Mouse (Mus musculus) liver, embryonic 11.5 days (tissue): ENCODE results near the gene Gfpt2. TPM values are rescaled to one million over a fixed set of nuclear protein-coding genes. Genes with fewer than 3 reads are reported as not detected.

Source experiments
- ATAC-seq: fragments of 200-750 bp; cut with Nextera tagmentation; replicated peaks from 2 replicates; pipeline ENCODE4 v1.8.0; 2017; ENCODE audit warnings: moderate number of reproducible peaks, mild to moderate bottlenecking, moderate TSS enrichment, moderate library complexity; ENCODE audit not compliant: low FRiP score
- DNase-seq: peaks from one replicate; pipeline ENCODE4 v3.0.0-alpha.2; 2017; ENCODE audit warnings: low spot score
- H3K27ac ChIP-seq: fragments of 300-500 bp; sonication (generic); 2 replicates; pipeline ENCODE4 v1.5.1; 2014; ENCODE audit warnings: mild to moderate bottlenecking, low read depth, low read length, control low read depth
- H3K27me3 ChIP-seq: fragments of 300-500 bp; sonication (generic); replicated peaks from 2 replicates; pipeline ENCODE4 v1.6.1; 2014; ENCODE audit warnings: low read length, mixed read lengths; ENCODE audit not compliant: control insufficient read depth, insufficient read depth
- H3K36me3 ChIP-seq: fragments of 300-500 bp; sonication (generic); 2 replicates; pipeline ENCODE4 v1.6.1; 2014; ENCODE audit warnings: mild to moderate bottlenecking, low read length, moderate library complexity, mixed read lengths; ENCODE audit not compliant: control insufficient read depth, insufficient read depth
- H3K4me1 ChIP-seq: fragments of 300-500 bp; sonication (generic); replicated peaks from 2 replicates; pipeline ENCODE4 v1.6.1; 2014; ENCODE audit warnings: low read length, mixed read lengths; ENCODE audit not compliant: control insufficient read depth, insufficient read depth
- H3K4me2 ChIP-seq: fragments of 300-500 bp; sonication (generic); 2 replicates; pipeline ENCODE4 v1.6.1; 2014; ENCODE audit warnings: mild to moderate bottlenecking, control low read depth, moderate library complexity
- H3K4me3 ChIP-seq: fragments of 300-500 bp; sonication (generic); 2 replicates; pipeline ENCODE4 v1.5.1; 2014; ENCODE audit warnings: low read depth, low read length, control low read depth
- H3K9ac ChIP-seq: fragments of 300-500 bp; sonication (generic); 2 replicates; pipeline ENCODE4 v1.6.1; 2014; ENCODE audit warnings: low read depth, low read length, control low read depth
- H3K9me3 ChIP-seq: fragments of 300-500 bp; sonication (generic); 2 replicates; pipeline ENCODE4 v1.6.1; 2016; ENCODE audit warnings: low read length, inconsistent platforms, mixed read lengths; ENCODE audit not compliant: control insufficient read depth
- WGBS: fragments of 180-500 bp; shearing (Covaris S2); extraction: QIAGEN DNeasy Blood & Tissue Kit; methylation state at CpG from one replicate; pipeline ENCODE4 v1.1.7; 2014; 5-methylcytosine and 5-hydroxymethylcytosine counted together
- polyA plus RNA-seq: library from polyadenylated mRNA; unstranded; fragments of >200 nt; fragmentation: Nextera tagmentation; extraction: Ambion mirVana; gene quantifications from 2 replicates; pipeline ENCODE4 v1.2.1, GENCODE M21; 2014

The Gfpt2 gene
- polyA plus RNA-seq, 1 experiment from 2014 or later: 6.2 TPM

DNA sequence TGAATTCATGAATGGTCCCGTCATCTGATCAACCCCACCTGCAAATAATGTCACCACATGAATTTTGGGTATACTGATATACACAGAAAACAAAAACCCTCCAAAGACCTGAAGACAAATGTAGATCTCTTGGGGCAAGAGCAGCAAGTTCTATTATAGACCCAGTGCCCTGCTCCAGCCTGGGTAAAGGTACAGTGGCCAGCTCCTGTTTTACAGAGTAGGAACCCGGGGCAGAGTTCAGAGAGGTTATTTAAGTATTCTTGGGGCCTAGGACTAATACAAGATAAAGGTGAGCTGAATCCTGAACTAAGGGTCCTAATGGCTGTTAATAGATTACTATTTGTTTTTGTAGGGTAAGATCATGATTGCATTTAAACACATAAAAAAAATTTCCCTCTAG lies 27.6 kb downstream of the Gfpt2 start:
- Histone ChIP-seq H3K9ac (no peak overlapping the region), H3K27ac (no peak overlapping the region), H3K4me3 (no peak overlapping the region), H3K27me3 (no peaks in the 10 kb centered on the region), H3K36me3 (no peaks in the 10 kb centered on the region), H3K4me2 (no peak overlapping the region), H3K4me1 (peaks cover 6% of the 10 kb centered on the region), H3K9me3 (no peaks in the 10 kb centered on the region)
- ATAC-seq (no peak), DNase-seq (no peak)
- WGBS: 89% methylated on average over 2 of the region's 2 CpGs

DNA sequence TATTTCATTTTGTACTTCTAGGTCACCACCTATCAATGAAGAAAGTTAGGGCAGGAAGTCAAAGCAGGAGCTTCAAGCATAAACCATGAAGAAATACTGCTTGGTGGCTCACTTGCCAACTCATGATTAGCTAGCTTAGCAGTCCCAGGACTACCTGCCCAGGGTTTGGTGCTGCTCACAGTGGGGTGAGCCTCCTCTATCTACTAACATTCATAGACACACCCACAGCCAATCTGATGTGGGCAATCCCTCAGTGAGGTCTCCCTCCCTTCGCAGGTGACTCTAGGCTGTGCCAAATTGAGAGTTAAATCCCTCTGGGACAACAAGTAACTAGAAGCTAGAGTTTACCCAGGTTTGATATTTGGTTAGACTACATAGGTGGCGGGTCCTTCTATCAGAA lies 28.4 kb downstream of the Gfpt2 start:
- WGBS: 75% methylated on average over 2 of the region's 2 CpGs
- no peak overlapping the region for H3K4me2 ChIP-seq
- H3K4me1 ChIP-seq: peaks cover 7% of the 10 kb centered on the region
- no peak overlapping the region for H3K4me3 ChIP-seq
- no peaks in the 10 kb centered on the region for H3K27me3 ChIP-seq
- no peak for DNase-seq
- no peak overlapping the region for H3K27ac ChIP-seq
- peak; percentile 81 for ATAC-seq
- H3K9me3 ChIP-seq: no peaks in the 10 kb centered on the region
- no peak overlapping the region for H3K9ac ChIP-seq
- no peaks in the 10 kb centered on the region for H3K36me3 ChIP-seq

DNA sequence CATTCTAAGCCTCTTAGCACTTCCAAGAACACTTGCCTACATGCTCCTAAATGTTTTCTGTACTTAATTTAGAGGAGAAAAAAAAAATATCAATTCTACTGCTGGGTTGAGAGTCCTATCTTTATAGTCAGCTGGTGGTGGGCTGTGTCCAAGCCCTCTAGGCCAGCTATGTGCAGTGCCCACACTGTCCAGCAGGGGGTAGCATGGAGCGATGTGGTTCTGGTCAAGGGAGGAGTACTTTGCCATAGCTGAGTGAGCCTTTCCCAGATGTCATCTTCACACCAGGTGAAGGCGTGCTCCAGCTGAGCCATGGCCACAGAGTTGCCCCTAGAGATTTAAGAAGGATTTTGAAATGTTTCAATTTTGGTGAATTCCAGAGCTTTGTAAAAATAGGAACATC lies 30.9 kb downstream of the Gfpt2 start:
- Histone ChIP-seq H3K9me3 (no peaks in the 10 kb centered on the region), H3K36me3 (no peaks in the 10 kb centered on the region), H3K9ac (no peak overlapping the region), H3K4me3 (no peak overlapping the region), H3K4me2 (no peak overlapping the region), H3K4me1 (peaks cover 7% of the 10 kb centered on the region), H3K27me3 (no peaks in the 10 kb centered on the region), H3K27ac (no peak overlapping the region)
- 31% methylated on average over 2 of the region's 2 CpGs for WGBS
- peak; percentile 66 for DNase-seq
- ATAC-seq: 0 out of 2 replicates have a peak, but pooled peaks have one; percentile 41

DNA sequence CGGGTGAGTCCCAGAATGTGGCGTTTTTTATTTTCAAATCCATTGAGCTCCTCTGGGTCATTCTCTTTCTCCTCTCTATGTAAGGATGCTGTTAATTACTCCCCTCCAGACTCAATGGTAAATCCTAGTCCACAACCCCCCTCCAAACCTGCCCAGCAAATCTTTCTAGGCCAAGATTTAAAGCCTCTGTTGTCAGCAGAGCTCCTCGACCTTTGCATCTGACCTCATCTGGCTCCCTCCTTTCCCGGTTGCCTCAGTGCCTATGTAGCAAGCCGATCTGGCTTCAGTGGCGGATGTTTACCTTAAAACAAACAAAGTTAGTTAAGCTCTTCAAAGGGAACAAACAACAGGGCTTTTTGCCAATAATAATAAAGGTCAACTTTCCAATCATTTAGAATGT lies 33.3 kb downstream of the Gfpt2 start:
- Histone ChIP-seq H3K4me2 (no peak overlapping the region), H3K9me3 (no peaks in the 10 kb centered on the region), H3K4me1 (peaks cover 6% of the 10 kb centered on the region), H3K4me3 (no peak overlapping the region), H3K36me3 (peaks cover 3% of the 10 kb centered on the region; the same call in 1 of the 2 replicates), H3K27me3 (no peaks in the 10 kb centered on the region), H3K9ac (no peak overlapping the region), H3K27ac (peak overlapping the region; percentile 22; the same call in 1 of the 2 replicates)
- ATAC-seq (no peak), DNase-seq (no peak)
- 63% methylated on average over 6 of the region's 6 CpGs for WGBS

DNA sequence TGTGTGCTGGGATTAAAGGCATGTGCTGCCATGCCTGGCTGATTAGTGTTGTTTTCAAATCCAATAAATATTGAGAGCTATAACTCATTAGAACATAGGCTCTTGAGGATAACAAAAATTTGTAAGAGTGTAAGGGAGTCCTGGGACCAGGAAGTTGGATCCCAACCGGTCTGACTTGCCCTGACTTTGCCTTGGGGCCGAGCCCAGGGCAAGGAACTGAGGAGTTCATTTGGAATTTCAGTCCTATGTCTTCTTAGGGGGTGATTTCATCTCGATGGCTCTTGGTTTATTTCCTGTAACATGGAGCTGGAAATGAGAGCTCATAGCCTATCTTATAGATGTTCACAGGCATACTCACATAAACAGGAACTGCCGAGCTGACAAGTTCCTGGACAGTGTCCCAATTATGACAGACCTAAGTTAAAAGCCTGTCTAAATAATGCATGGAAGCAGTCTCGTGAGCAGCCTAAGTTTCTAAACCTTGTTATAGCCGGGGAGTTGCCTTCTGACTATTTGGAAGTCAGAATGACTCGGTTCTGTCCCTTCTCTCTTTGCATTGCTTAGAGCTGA lies 35.3 kb downstream of the Gfpt2 start:
- H3K4me3 ChIP-seq: no peak overlapping the region
- H3K27me3 ChIP-seq: no peaks in the 10 kb centered on the region
- 69% methylated on average over 7 of the region's 7 CpGs for WGBS
- no peak for DNase-seq
- no peaks in the 10 kb centered on the region for H3K9me3 ChIP-seq
- no peak for ATAC-seq
- no peak overlapping the region for H3K4me2 ChIP-seq
- peaks cover 6% of the 10 kb centered on the region for H3K4me1 ChIP-seq
- H3K9ac ChIP-seq: no peak overlapping the region
- H3K27ac ChIP-seq: no peak overlapping the region
- H3K36me3 ChIP-seq: peaks cover 3% of the 10 kb centered on the region; the same call in 1 of the 2 replicates

DNA sequence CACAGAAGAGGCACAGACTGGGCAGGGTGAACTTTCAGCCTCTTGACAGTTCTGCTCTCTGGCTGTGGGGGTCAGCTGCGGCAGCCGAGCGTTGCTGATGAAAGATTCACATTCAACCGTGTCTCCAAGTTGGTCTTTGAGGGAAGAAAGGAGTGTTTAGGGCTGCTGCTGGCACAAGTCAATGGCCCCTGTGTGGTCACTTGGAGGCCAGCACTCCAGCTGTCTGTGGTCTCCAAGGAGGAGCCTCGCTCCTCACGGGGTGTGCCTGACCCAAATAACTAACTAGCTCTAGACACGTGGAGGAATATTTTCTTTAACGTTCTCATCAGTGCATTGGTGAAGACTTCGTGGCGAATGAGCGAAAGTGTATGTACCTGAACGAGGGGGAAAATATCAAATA lies 38.0 kb downstream of the Gfpt2 start:
- Histone ChIP-seq H3K9ac (no peak overlapping the region), H3K4me3 (no peak overlapping the region), H3K4me2 (no peak overlapping the region), H3K27me3 (no peaks in the 10 kb centered on the region), H3K27ac (no peak overlapping the region), H3K36me3 (peaks cover 3% of the 10 kb centered on the region; the same call in 1 of the 2 replicates), H3K4me1 (0 out of 2 replicates have a peak, but pooled peaks cover 3% of the 10 kb centered on the region), H3K9me3 (no peaks in the 10 kb centered on the region)
- DNase-seq (no peak), ATAC-seq (no peak)
- 91% methylated on average over 12 of the region's 12 CpGs for WGBS

DNA sequence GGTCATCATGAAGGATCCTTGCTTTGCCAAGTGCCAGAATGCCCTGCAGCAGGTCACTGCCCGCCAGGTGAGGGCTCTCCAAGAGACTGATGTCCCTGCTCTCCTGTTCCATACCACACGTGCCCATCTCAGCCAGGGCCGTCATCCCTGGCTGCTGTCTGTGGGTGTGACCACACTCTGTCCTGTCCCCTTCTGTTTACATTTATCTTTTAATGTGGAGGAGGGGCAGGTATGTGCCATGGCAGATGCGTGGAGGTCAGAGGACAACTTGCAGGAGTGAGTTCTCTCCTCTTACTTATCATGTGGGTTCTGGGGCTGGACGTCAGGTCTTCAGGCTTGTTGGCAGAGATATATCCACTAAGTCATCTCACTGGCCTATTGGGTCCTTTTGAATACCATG lies 39.0 kb downstream of the Gfpt2 start:
- no peak for ATAC-seq

DNA sequence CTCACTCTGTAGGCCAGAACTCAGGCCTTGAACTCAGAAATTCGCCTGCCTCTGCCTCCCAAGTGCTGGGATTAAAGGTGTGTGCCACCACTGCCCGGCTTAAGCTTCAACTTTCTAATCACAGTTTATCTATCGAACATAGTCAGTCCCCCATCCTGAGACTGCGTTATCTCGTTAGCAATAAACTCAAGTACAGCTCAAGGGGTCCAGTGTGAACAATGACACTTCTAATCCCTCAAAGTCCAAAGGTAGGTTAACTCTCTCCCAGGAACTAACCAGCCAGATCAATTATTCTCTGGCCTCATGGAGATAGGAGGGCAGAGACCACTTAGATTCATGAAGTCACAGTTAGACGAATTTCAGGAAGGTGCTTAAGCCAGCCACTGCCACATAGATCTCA lies 40.3 kb downstream of the Gfpt2 start:
- DNase-seq (no peak), ATAC-seq (no peak)
- Histone ChIP-seq H3K9me3 (no peaks in the 10 kb centered on the region), H3K4me3 (no peak overlapping the region), H3K36me3 (peaks cover 3% of the 10 kb centered on the region; the same call in 1 of the 2 replicates), H3K9ac (no peak overlapping the region), H3K4me2 (no peak overlapping the region), H3K27me3 (no peaks in the 10 kb centered on the region), H3K4me1 (0 out of 2 replicates have a peak, but pooled peaks cover 3% of the 10 kb centered on the region), H3K27ac (no peak overlapping the region)
- WGBS: 80% methylated on average over 6 of the region's 6 CpGs

More for the DNA sequence above, 39.0 kb downstream of the Gfpt2 start:
- Histone ChIP-seq H3K9ac (no peak overlapping the region), H3K36me3 (peaks cover 3% of the 10 kb centered on the region; the same call in 1 of the 2 replicates), H3K4me2 (no peak overlapping the region), H3K4me1 (0 out of 2 replicates have a peak, but pooled peaks cover 3% of the 10 kb centered on the region), H3K27me3 (no peaks in the 10 kb centered on the region), H3K9me3 (no peaks in the 10 kb centered on the region), H3K27ac (no peak overlapping the region), H3K4me3 (no peak overlapping the region)
- no peak for DNase-seq
- 73% methylated on average over 5 of the region's 5 CpGs for WGBS

DNA sequence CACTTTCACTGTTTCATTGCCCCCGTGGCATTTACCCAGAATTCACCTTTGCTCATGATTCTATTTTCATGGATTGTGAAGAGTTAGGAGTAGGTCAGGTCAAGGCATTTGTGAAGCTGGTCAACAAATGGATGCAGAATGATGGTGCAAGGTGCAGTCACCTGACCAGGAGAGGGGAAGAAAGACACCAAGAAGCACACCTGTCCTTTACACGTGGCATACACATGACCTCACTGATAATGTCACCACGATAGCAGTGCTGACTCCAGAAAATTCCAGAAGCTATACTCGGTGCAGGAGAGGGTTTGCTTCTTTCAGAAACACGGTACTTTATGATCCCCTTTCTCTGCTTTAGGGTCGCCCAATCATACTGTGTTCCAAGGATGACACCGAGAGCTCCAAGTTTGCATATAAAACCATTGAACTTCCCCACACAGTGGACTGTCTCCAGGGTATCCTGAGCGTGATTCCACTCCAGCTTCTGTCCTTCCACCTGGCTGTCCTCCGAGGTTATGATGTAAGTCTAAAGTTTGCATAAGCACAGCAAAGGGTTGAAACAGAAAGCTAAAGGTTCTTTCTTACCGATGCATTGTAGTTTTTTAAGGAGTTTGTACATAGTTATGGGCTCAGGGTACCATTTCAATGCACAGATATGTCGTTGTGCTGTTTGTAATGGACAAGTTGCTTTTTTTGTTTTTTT lies 41.4 kb downstream of the Gfpt2 start:
- Histone ChIP-seq H3K4me2 (no peak overlapping the region), H3K9me3 (no peaks in the 10 kb centered on the region), H3K36me3 (peaks cover 3% of the 10 kb centered on the region; the same call in 1 of the 2 replicates), H3K4me3 (no peak overlapping the region), H3K9ac (no peak overlapping the region), H3K27me3 (no peaks in the 10 kb centered on the region), H3K27ac (no peak overlapping the region), H3K4me1 (0 out of 2 replicates have a peak, but pooled peaks cover 3% of the 10 kb centered on the region)
- DNase-seq (no peak), ATAC-seq (no peak)
- 86% methylated on average over 11 of the region's 11 CpGs for WGBS
